8 mouse cellular contexts compared by ENCODE assay signal in genomic region chr4:98922643-98923567, GRCm38 (mm10). TPM values are rescaled to one million over a fixed set of nuclear protein-coding genes. Genes with fewer than 3 reads are reported as not detected.
DNase-seq lines count a peak whose midpoint lies in the region; ATAC-seq and TF ChIP-seq lines count a peak whose summit lies in the region.

No protein-coding gene starts in this region.

- peak overlapping the region; percentile 71 for H3K4me3 ChIP-seq in heart, embryonic 12.5 days
- peak overlapping the region; percentile 93 for H3K4me3 ChIP-seq in kidney, postnatal 0 days (replicated peaks; ENCODE audit: low read depth, low read length)
- peak overlapping the region; percentile 99 for H3K4me3 ChIP-seq in liver, embryonic 11.5 days (ENCODE audit: low read depth, low read length)
- peak overlapping the region; percentile 83 for H3K4me3 ChIP-seq in stomach, embryonic 14.5 days (ENCODE audit: low read depth, low read length)

- H3K27ac ChIP-seq in heart, embryonic 12.5 days (ENCODE audit: poor library complexity, severe bottlenecking), result peak overlapping the region; percentile 99
- peak overlapping the region; percentile 100 for H3K27ac ChIP-seq in kidney, postnatal 0 days
- H3K27ac ChIP-seq in liver, embryonic 11.5 days (ENCODE audit: low read depth, low read length), result peak overlapping the region; percentile 100
- peak overlapping the region; percentile 100 for H3K27ac ChIP-seq in stomach, embryonic 14.5 days (ENCODE audit: low read length)

- peak; percentile 90 for ATAC-seq in erythroid progenitor cell, adult 5-6 weeks (replicated peaks; ENCODE audit: low FRiP score, poor library complexity, severe bottlenecking)
- ATAC-seq in heart, embryonic 12.5 days (ENCODE audit: insufficient number of reproducible peaks, low FRiP score), result peak; percentile 95
- ATAC-seq in kidney, postnatal 0 days (replicated peaks; ENCODE audit: low FRiP score, low read depth), result peak; percentile 97
- ATAC-seq in liver, embryonic 11.5 days (replicated peaks; ENCODE audit: low FRiP score), result peak; percentile 96
- ATAC-seq in stomach, embryonic 14.5 days (ENCODE audit: insufficient number of reproducible peaks, insufficient read depth, low FRiP score, low read depth), result peak; percentile 95

- WGBS in heart, embryonic 12.5 days, result under 1% methylated on average over 53 of the region's 53 CpGs
- WGBS in kidney, postnatal 0 days, result under 1% methylated on average over 53 of the region's 53 CpGs
- under 1% methylated on average over 53 of the region's 53 CpGs for WGBS in liver, embryonic 11.5 days
- under 1% methylated on average over 53 of the region's 53 CpGs for WGBS in stomach, embryonic 14.5 days

- TF ChIP-seq CTCF in kidney, postnatal 0 days (IDR thresholded peaks at IDR 0.05; ENCODE audit: low read depth), result no peak

- no peaks in the 10 kb centered on the region for H3K36me3 ChIP-seq in heart, embryonic 12.5 days
- no peaks in the 10 kb centered on the region for H3K36me3 ChIP-seq in kidney, postnatal 0 days (ENCODE audit: insufficient read depth, low read length)
- no peaks in the 10 kb centered on the region for H3K36me3 ChIP-seq in liver, embryonic 11.5 days (ENCODE audit: control insufficient read depth, insufficient read depth, low read length)
- H3K36me3 ChIP-seq in stomach, embryonic 14.5 days (ENCODE audit: control insufficient read depth, insufficient read depth, low read length), result no peaks in the 10 kb centered on the region

- DNase-seq in CD4-positive helper T cell, adult 2 months (ENCODE audit: low read depth, low spot score), result peak; percentile 100
- peak; percentile 99 for DNase-seq in brain, embryonic 18.5 days (ENCODE audit: low read depth, low spot score)
- DNase-seq in kidney, postnatal 0 days (ENCODE audit: low spot score), result peak; percentile 100
- DNase-seq in liver, embryonic 11.5 days (ENCODE audit: low spot score), result peak; percentile 94
- peak; percentile 98 for DNase-seq in naive thymus-derived CD4-positive, alpha-beta T cell, adult 2 months (ENCODE audit: low read depth)

- H3K27me3 ChIP-seq in heart, embryonic 12.5 days (replicated peaks), result no peaks in the 10 kb centered on the region
- no peaks in the 10 kb centered on the region for H3K27me3 ChIP-seq in kidney, postnatal 0 days (ENCODE audit: insufficient read depth, low read length)
- no peaks in the 10 kb centered on the region for H3K27me3 ChIP-seq in liver, embryonic 11.5 days (replicated peaks; ENCODE audit: control insufficient read depth, insufficient read depth, low read length)
- H3K27me3 ChIP-seq in stomach, embryonic 14.5 days (ENCODE audit: control insufficient read depth, insufficient read depth, low read length), result no peaks in the 10 kb centered on the region

- H3K4me1 ChIP-seq in heart, embryonic 12.5 days (replicated peaks), result peaks cover 13% of the 10 kb centered on the region
- peaks cover 12% of the 10 kb centered on the region; the same call in 1 of the 2 replicates for H3K4me1 ChIP-seq in kidney, postnatal 0 days (replicated peaks; ENCODE audit: insufficient read depth, low read length)
- H3K4me1 ChIP-seq in liver, embryonic 11.5 days (replicated peaks; ENCODE audit: control insufficient read depth, insufficient read depth, low read length), result peaks cover 10% of the 10 kb centered on the region
- H3K4me1 ChIP-seq in stomach, embryonic 14.5 days (ENCODE audit: control insufficient read depth, insufficient read depth, low read length), result peaks cover 6% of the 10 kb centered on the region; the same call in 1 of the 2 replicates

- H3K9ac ChIP-seq in heart, embryonic 12.5 days, result peak overlapping the region; percentile 89
- peak overlapping the region; percentile 90 for H3K9ac ChIP-seq in kidney, postnatal 0 days (ENCODE audit: low read depth, low read length)
- H3K9ac ChIP-seq in liver, embryonic 11.5 days (ENCODE audit: low read depth, low read length), result peak overlapping the region; percentile 99
- peak overlapping the region; percentile 90 for H3K9ac ChIP-seq in stomach, embryonic 14.5 days (replicated peaks; ENCODE audit: low read depth, low read length)

- no peaks in the 10 kb centered on the region for H3K9me3 ChIP-seq in heart, embryonic 12.5 days (replicated peaks)
- H3K9me3 ChIP-seq in kidney, postnatal 0 days (replicated peaks; ENCODE audit: low read length), result no peaks in the 10 kb centered on the region
- H3K9me3 ChIP-seq in liver, embryonic 11.5 days (ENCODE audit: control insufficient read depth, low read length), result no peaks in the 10 kb centered on the region
- H3K9me3 ChIP-seq in stomach, embryonic 14.5 days (ENCODE audit: control insufficient read depth, low read depth, low read length), result no peaks in the 10 kb centered on the region

- peak overlapping the region; percentile 92 for H3K4me2 ChIP-seq in heart, embryonic 12.5 days
- peak overlapping the region; percentile 61 for H3K4me2 ChIP-seq in kidney, postnatal 0 days (ENCODE audit: low read length)
- H3K4me2 ChIP-seq in liver, embryonic 11.5 days, result peak overlapping the region; percentile 84
- peak overlapping the region; percentile 89 for H3K4me2 ChIP-seq in stomach, embryonic 14.5 days (replicated peaks; ENCODE audit: low read depth, low read length)

RNA-seq across cellular contexts. Expression of gene Usp1, which starts 0.7 kb away (rescaled TPM):
- 111 and 118 TPM in 2 replicates for total RNA-seq in erythroid progenitor cell, adult 5-6 weeks (2015; ENCODE audit: low replicate concordance)
- 121 and 179 TPM in 2 replicates for total RNA-seq in erythroid progenitor cell, adult 5-6 weeks (2017; ENCODE audit: low replicate concordance)
- 56.0 and 65.6 TPM in 2 replicates for polyA plus RNA-seq in heart, embryonic 12.5 days (2016; fragmentation: Nextera tagmentation; extraction: Ambion mirVana)
- polyA plus RNA-seq in kidney, postnatal 0 days (2015; fragmentation: Nextera tagmentation; extraction: Ambion mirVana), result 73.0 and 83.7 TPM in 2 replicates
- 109 and 122 TPM in 2 replicates for polyA plus RNA-seq in liver, embryonic 11.5 days (2014; fragmentation: Nextera tagmentation; extraction: Ambion mirVana)
- 115 and 117 TPM in 2 replicates for polyA plus RNA-seq in stomach, embryonic 14.5 days (2014; fragmentation: Nextera tagmentation; extraction: Ambion mirVana)

Comparison
In these comparisons a context has a peak if more than half of its experiments do, and no peak if none do; other contexts are left out.
1. Peak in every context shown above with its lines: DNase-seq, ATAC-seq, H3K4me3 ChIP-seq and H3K27ac ChIP-seq.